Mouse (Mus musculus) ES-E14 (cell line): ENCODE measurements around the gene D8Ertd738e.

Experiments used
- HCFC1 ChIP-seq: IDR thresholded peaks from 2 replicates; pipeline ENCODE4 v1.6.1; 2012; ENCODE audit warnings: low read length, inconsistent platforms, borderline replicate concordance; ENCODE audit not compliant: insufficient read depth
- ZC3H11A ChIP-seq: IDR thresholded peaks from 2 replicates; pipeline ENCODE4 v1.6.1; 2012; ENCODE audit warnings: low read depth, mild to moderate bottlenecking, inconsistent platforms, low read length, borderline replicate concordance
- ZNF384 ChIP-seq: IDR thresholded peaks from 2 replicates; pipeline ENCODE4 v1.6.1; 2012; ENCODE audit warnings: low read depth, low read length, inconsistent platforms

GRCm38 (mm10) chr8:84200652-84201544 is 48.6 kb downstream of the D8Ertd738e start:
- no peak for TF ChIP-seq HCFC1
- TF ChIP-seq ZC3H11A = no peak
- TF ChIP-seq ZNF384 = no peak
